Mouse (Mus musculus) C2C12 (cell line): Measurements from ENCODE around the gene Ttc9c.

Source experiments
- CTCF ChIP-seq: IDR thresholded peaks from one replicate; pipeline ENCODE4 v1.5.1; 2011; ENCODE audit not compliant: control insufficient read depth, insufficient read depth, insufficient read length
- MAX ChIP-seq: IDR thresholded peaks from one replicate; pipeline ENCODE4 v1.6.1; 2011; ENCODE audit warnings: mild to moderate bottlenecking, control low read depth
- MYOD1 ChIP-seq: IDR thresholded peaks from one replicate; pipeline ENCODE4 v1.6.1; 2011; ENCODE audit warnings: low read depth; ENCODE audit not compliant: control insufficient read depth, insufficient read length
- USF1 ChIP-seq: IDR thresholded peaks from one replicate; pipeline ENCODE4 v1.6.1; 2011; ENCODE audit warnings: low read depth, mild to moderate bottlenecking, control low read depth, moderate library complexity

GRCm38 (mm10) chr19:8802130-8802821 is 16.9 kb downstream of the Ttc9c start, which contains the start of gene Zbtb3:
- TF ChIP-seq CTCF, result no peak
- TF ChIP-seq USF1, result no peak
- TF ChIP-seq MAX, result peak; percentile 27
- TF ChIP-seq MYOD1, result no peak
